15 mouse cellular contexts compared by ENCODE assay signal in the genomic region with DNA sequence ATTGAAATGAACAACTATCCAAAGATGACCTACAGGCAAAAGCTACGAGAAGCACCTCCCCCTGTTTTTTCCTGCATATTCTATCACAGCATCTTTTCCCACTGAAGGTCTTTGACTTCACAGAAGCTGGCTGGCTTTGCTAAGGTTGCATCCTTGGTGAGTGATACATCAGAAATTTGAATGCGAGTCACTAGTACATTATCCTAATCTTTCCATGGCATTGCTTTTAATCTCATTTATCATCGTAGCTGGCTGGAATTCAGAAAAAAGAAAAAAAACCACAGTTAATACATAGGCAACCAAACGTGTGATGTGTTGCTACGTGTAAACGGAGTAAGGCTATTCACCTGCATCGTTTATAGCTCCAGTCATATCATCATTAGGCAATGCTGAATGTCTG.
"Had no signal": no experiment of that assay in that cellular context is flagged by ENCODE, and none has a peak within 500 bp of the region (broad histone marks: within the 10 kb centered on the region; RNA-seq: fewer than 3 reads in every experiment).

No protein-coding gene starts in this region.

- H3K27ac ChIP-seq: neural tube, embryonic 13.5 days; neural tube, embryonic 15.5 days; stomach, embryonic 15.5 days; stomach, postnatal 0 days had no signal

- DNase-seq: retina, postnatal 1 day; right cerebral cortex, adult 18-20 months; right cerebral cortex, postnatal 14 days; right cerebral cortex, postnatal 25 days; spleen, adult 18-20 months; thymus, adult 18-20 months; thymus, adult 2 months; thymus, postnatal 14 days; thymus, postnatal 25 days; thymus, postnatal 36 days; thymus, postnatal 4 days had no signal

- H3K36me3 ChIP-seq: neural tube, embryonic 13.5 days; neural tube, embryonic 15.5 days; stomach, embryonic 15.5 days had no signal

- H3K9me3 ChIP-seq: neural tube, embryonic 13.5 days; neural tube, embryonic 15.5 days; stomach, embryonic 15.5 days had no signal

- H3K9ac ChIP-seq: neural tube, embryonic 13.5 days; neural tube, embryonic 15.5 days; stomach, embryonic 15.5 days had no signal

- H3K4me3 ChIP-seq: neural tube, embryonic 13.5 days; neural tube, embryonic 15.5 days; stomach, embryonic 15.5 days had no signal

- H3K27me3 ChIP-seq: neural tube, embryonic 13.5 days; neural tube, embryonic 15.5 days; stomach, embryonic 15.5 days had no signal

- H3K4me1 ChIP-seq: neural tube, embryonic 15.5 days; stomach, embryonic 15.5 days had no signal

- H3K4me2 ChIP-seq: neural tube, embryonic 13.5 days; neural tube, embryonic 15.5 days; stomach, embryonic 15.5 days had no signal
